Mouse (Mus musculus): ENCODE data around the gene Tnik.

DNA sequence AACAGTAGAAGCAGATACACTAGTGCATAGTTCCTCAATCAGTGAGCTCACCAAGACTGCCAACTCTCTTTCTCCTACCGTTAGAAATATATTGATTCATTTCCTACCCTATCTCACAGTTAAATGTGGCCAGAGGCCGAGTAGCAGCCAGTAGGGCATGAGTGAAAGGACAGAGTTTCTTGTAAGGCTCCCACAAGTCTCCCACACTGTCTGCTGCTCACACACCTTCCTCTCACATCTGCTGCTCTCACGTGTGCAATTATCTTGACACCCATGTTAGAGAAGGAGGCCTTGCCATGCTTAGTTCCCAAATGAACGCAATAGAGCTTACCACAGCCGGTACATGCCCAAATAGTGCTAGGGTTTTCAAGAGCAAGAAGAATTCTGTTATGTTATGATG, 169.3 kb downstream of the Tnik start:
- TF ChIP-seq CTCF (IDR thresholded peaks at IDR 0.05; ENCODE audit: borderline replicate concordance, control insufficient read depth, extremely low read depth, insufficient read depth, low read length, poor library complexity) (no peak), POLR2A (IDR thresholded peaks at IDR 0.05; ENCODE audit: control insufficient read depth, extremely low read depth, insufficient read depth, low read length, poor library complexity) (no peak)

Measured in thymus, adult 2 months (tissue).